Mouse (Mus musculus): ENCODE measurements around the gene Cacna1i.

Cacna1i gene

GRCm38 (mm10) chr15:80286851-80287415, at the start of gene Cacna1i:
TSS of gene Cacna1i (plus strand) at chr15:80287238.
- peak; percentile 80 to 82 for DNase-seq

- DNase-seq: no peak
Measured at GRCm38 (mm10) chr15:80248135-80248534, 38.9 kb upstream of the Cacna1i start.

GRCm38 (mm10) chr15:80248596-80248995, 38.4 kb upstream of the Cacna1i start:
- no peak for DNase-seq

GRCm38 (mm10) chr15:80249672-80250071, 37.4 kb upstream of the Cacna1i start:
- DNase-seq: no peak

- no peak for DNase-seq
Measured at GRCm38 (mm10) chr15:80250586-80250985, 36.5 kb upstream of the Cacna1i start.

GRCm38 (mm10) chr15:80253530-80253929, 33.5 kb upstream of the Cacna1i start:
- DNase-seq: no peak

DNA sequence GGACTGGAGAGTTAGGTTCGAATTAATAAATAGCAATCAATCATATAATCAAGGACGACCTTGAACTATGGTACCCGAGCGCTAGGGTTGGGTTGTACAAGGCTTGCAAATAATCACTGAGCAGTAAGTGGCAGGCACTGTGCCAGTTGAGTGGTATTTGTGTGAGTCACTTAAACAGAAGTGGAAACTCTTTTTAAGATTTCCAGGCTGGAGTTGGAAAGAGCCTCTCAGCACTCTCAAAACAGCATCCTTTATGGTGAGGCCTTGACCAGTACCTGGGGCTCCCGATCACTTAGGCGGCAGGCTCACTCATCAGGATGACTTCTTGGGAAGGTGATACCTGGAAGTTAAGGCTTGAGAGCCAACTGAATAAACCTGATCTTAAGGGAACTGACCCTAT, 32.8 kb upstream of the Cacna1i start:
- DNase-seq: peak in 1 of 2 experiments; percentile 57

DNA sequence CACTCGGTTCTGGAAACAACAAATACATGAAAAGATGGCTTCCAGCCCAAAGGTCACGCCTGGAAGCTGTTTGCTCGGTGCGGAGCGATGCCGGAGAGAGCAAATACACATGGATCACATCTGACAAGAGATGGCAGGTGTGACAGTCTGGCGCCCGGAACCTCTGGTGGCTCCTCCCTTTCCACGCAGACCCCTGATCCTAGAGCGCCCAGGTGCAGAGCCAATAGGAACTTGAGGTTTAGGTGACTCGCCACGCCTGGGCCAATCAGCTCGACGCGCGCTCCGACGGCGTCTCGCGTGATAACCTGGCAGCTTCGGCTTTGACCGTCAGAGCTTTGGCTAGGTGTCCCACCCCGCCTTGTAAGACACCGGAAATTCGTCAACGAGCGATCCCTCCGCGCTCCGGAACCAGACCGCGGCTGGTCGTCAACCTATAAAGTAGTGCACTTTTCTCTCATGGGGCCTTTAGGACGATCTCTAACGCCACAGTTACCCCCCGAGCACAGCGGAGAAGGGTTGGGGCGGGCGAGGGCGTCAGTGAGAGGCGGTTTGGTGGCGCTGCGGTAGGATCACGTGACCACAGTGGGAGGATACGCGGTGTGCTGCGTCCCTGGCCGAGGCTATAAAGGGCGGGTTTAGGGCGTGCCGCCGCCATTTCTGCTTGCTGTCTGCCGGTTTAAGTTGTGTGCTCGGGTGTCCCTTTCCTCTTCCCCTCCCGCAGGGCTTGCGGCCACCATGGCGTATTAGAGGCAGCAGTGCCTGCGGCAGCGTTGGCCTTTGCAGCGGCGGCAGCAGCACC, 32.0 kb upstream of the Cacna1i start, which contains the start of gene Atf4:
Gene Atf4 (plus strand): TSS at position 338 of the 799 bp plus-strand sequence.
- peak; percentile 99 for DNase-seq

GRCm38 (mm10) chr15:80255646-80256121, 31.4 kb upstream of the Cacna1i start:
- DNase-seq: peak; percentile 93 to 94

- DNase-seq: peak in 1 of 2 experiments; percentile 37
Measured at GRCm38 (mm10) chr15:80256242-80256641, 30.8 kb upstream of the Cacna1i start.

DNA sequence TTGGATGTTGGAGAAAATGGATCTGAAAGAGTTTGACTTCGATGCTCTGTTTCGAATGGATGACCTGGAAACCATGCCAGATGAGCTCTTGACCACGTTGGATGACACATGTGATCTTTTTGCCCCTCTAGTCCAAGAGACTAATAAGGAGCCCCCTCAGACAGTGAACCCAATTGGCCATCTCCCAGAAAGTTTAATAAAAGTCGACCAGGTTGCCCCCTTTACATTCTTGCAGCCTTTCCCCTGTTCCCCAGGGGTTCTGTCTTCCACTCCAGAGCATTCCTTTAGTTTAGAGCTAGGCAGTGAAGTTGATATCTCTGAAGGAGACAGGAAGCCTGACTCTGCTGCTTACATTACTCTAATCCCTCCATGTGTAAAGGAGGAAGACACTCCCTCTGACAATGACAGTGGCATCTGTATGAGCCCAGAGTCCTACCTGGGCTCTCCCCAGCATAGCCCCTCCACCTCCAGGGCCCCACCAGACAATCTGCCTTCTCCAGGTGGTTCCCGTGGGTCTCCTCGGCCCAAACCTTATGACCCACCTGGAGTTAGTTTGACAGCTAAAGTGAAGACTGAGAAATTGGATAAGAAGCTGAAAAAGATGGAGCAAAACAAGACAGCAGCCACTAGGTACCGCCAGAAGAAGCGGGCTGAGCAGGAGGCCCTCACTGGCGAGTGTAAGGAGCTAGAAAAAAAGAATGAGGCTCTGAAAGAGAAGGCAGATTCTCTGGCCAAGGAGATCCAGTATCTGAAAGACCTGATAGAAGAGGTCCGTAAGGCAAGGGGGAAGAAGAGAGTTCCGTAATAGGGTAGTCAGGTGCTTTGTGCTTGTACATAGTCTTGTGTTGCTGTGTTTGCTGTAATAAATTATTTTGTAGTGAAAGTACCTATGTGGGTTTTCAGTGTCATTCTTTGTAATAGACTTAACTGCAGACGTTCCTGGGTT, 30.1 kb upstream of the Cacna1i start:
- DNase-seq: peak in 1 of 2 experiments; percentile 13

GRCm38 (mm10) chr15:80257602-80258239, 29.3 kb upstream of the Cacna1i start:
- peak; percentile 65 to 80 for DNase-seq

DNA sequence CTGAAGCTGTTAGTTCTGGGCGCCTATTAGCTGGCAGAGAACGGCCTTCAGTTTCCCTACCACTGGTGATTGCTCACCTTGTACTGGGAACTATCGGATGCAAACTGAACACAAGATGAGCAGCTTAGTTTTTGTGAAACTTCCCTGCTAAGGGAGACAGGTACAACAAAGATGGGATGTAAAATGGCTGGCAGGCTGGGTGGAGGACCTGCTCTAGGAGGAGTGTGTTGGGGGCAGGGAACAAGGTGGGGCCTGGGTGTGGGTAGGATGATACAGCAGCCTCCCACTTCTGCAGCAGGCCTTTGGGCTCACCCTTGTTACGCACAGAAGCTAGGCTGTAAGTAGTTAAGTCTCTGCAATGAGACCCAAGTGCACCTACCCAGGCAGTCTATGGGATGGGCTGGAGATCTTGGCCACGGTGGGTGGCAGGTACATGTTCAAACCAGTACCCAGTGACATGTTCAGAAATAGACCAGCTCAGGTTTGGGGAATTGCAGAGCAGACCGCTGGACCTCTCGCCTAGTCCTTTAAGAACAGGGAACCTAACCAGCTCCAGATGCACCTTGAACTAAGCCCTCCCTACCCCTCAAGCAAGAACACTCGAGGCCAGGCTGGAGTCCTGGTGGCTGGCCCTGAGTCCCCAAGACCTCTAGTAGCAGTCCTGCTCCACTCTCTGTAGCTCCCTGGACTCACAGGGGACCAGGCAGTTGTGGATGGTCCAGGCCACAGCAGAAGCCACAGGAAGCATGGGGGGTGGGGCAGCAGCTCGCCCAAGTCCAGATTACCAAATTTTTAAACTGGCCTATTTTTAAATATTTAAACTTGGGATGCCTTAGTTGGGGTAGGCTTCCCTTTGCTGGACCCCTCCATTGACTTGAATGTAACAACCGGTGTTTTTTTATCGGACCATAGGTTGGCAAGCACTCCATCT, 28.5 kb upstream of the Cacna1i start:
- peak in 1 of 2 experiments; percentile 44 for DNase-seq

GRCm38 (mm10) chr15:80259406-80260045, 27.5 kb upstream of the Cacna1i start:
- DNase-seq: no peak

GRCm38 (mm10) chr15:80260677-80261076, 26.4 kb upstream of the Cacna1i start:
- DNase-seq: peak; percentile 94 to 95

DNA sequence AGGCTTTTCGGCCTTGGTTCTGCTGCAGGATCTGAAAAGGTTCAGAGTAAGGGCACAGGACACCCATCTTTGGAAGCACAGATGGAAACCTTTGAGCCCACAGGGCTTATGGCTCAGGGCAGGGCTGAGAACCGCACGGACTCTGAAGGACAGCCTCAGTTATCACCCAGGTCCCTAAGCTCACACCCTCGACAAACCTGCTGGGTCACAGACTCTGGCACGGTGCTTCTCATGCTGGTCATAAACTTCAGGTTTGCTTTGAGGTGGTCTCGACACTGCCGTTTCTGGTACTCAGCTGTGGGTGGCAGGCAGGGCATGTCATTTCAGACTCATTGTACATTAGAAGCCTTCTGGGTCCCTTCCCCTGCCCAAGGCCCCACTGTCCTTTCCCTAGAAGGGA, 25.9 kb upstream of the Cacna1i start:
- DNase-seq: no peak

GRCm38 (mm10) chr15:80263610-80264575, 23.1 kb upstream of the Cacna1i start, which contains the start of gene Rps19bp1:
TSS of gene Rps19bp1 (minus strand) at chr15:80264315.
- peak; percentile 92 to 94 for DNase-seq

- peak; percentile 92 to 94 for DNase-seq
Measured at GRCm38 (mm10) chr15:80266281-80266680, 20.8 kb upstream of the Cacna1i start.

DNA sequence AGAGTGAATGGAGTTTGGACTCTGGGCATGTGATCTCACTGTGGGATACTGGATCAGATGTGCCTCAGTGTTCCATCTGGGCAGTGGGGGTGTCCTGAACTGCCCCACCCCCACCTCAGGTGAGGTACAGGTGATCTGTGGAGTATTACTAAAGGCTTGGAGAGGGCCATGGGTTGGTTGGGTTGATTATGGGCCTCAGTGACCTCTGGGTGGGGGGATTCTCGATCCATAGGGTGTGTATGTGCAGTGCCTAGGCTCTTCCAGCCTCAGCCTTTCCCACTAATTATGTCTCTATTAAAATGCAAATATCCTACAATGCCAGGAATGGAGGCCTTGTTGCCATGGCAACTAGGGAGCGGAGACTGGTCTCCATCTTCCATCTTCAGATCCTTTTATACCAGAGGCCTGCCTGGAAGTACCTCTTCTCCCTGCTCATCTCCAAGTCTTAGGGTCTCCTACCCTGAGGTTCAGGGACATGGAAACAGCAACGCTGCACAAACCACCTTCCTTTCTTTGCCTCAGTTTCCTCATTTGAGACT, 15.1 kb upstream of the Cacna1i start:
- DNase-seq: no peak
